ENCODE assay signal across 24 mouse cellular contexts in genomic region chr5:36737765-36738164, GRCm38 (mm10). TPM values are rescaled to one million over a fixed set of nuclear protein-coding genes. Genes with fewer than 3 reads are reported as not detected.
A peak's percentile ranks its signal among the peaks of the same experiment; 100 is the strongest.
DNase-seq lines count a peak whose midpoint lies in the region; ATAC-seq and TF ChIP-seq lines count a peak whose summit lies in the region.
"Had no signal": no experiment of that assay in that cellular context is flagged by ENCODE, and none has a peak within 500 bp of the region (broad histone marks: within the 10 kb centered on the region; RNA-seq: fewer than 3 reads in every experiment).

No protein-coding gene starts in this region.

- WGBS in liver, embryonic 12.5 days (ENCODE audit: insufficient replicate concordance) = 69% methylated on average over 4 of the region's 4 CpGs
- 78% methylated on average over 4 of the region's 4 CpGs for WGBS in liver, embryonic 15.5 days (ENCODE audit: insufficient replicate concordance)

- TF ChIP-seq CTCF in gastrocnemius, adult 2 months (IDR thresholded peaks at IDR 0.05) = no peak
- TF ChIP-seq CTCF in ES-Bruce4 (IDR thresholded peaks at IDR 0.05; ENCODE audit: low read depth, low read length) = no peak

- peaks cover 19% of the 10 kb centered on the region for H3K27me3 ChIP-seq in liver, embryonic 12.5 days (replicated peaks)
- no peaks in the 10 kb centered on the region for H3K27me3 ChIP-seq in ES-Bruce4 (ENCODE audit: control insufficient read depth, insufficient read depth, low read length, poor library complexity, severe bottlenecking)
- H3K27me3 ChIP-seq in liver, embryonic 15.5 days = no peaks in the 10 kb centered on the region
- H3K27me3 ChIP-seq: embryonic facial prominence, embryonic 13.5 days; heart, embryonic 15.5 days; hindbrain, embryonic 15.5 days; intestine, embryonic 15.5 days; limb, embryonic 12.5 days; midbrain, embryonic 15.5 days had no signal

- H3K27ac ChIP-seq in gastrocnemius, adult 2 months = peak overlapping the region; percentile 89
- peak overlapping the region; percentile 85 for H3K27ac ChIP-seq in liver, embryonic 12.5 days
- peak overlapping the region; percentile 62; the same call in 1 of the 2 replicates for H3K27ac ChIP-seq in ES-Bruce4 (ENCODE audit: insufficient read depth, low read length)
- peak overlapping the region; percentile 93 for H3K27ac ChIP-seq in liver, embryonic 15.5 days (replicated peaks)
- H3K27ac ChIP-seq: embryonic facial prominence, embryonic 13.5 days; forebrain, embryonic 12.5 days; heart, embryonic 15.5 days; intestine, embryonic 15.5 days; limb, embryonic 12.5 days; midbrain, embryonic 15.5 days had no signal

- ATAC-seq in liver, embryonic 12.5 days = no peak
- ATAC-seq in liver, embryonic 15.5 days (ENCODE audit: insufficient read depth) = no peak
- ATAC-seq in activated CD4-positive, CD25-positive, alpha-beta regulatory T cell, adult 4 months = no peak
- ATAC-seq: intestine, embryonic 15.5 days; midbrain, embryonic 15.5 days had no signal

- H3K9me3 ChIP-seq in liver, embryonic 12.5 days (replicated peaks) = no peaks in the 10 kb centered on the region
- no peaks in the 10 kb centered on the region for H3K9me3 ChIP-seq in ES-Bruce4 (replicated peaks; ENCODE audit: control insufficient read depth, insufficient read depth, low read length, poor library complexity, severe bottlenecking)
- no peaks in the 10 kb centered on the region for H3K9me3 ChIP-seq in liver, embryonic 15.5 days (replicated peaks)
- H3K9me3 ChIP-seq: embryonic facial prominence, embryonic 13.5 days; forebrain, embryonic 12.5 days; heart, embryonic 15.5 days; hindbrain, embryonic 15.5 days; intestine, embryonic 15.5 days; limb, embryonic 12.5 days; midbrain, embryonic 15.5 days had no signal

- intact Hi-C loops in gastrocnemius, adult 2 months (cut with DNase I) = loop anchor here (2.0 kb wide), 2 partner anchors 23 to 43 kb away; no protein-coding TSS in a partner anchor
- intact Hi-C loops in gastrocnemius, postnatal 36 days (cut with DNase I) = loop anchor here (2.0 kb wide), 1 partner anchor 135 kb away; no protein-coding TSS in a partner anchor

- peak; percentile 71; the same call in 1 of the 2 replicates for TF ChIP-seq EP300 in ES-Bruce4 (IDR thresholded peaks at IDR 0.05; ENCODE audit: insufficient read depth, low read depth, low read length)

- peaks cover 82% of the 10 kb centered on the region for H3K4me1 ChIP-seq in liver, embryonic 12.5 days
- no peaks in the 10 kb centered on the region for H3K4me1 ChIP-seq in ES-Bruce4 (ENCODE audit: control insufficient read depth, insufficient read depth, low read length)
- peaks cover 87% of the 10 kb centered on the region for H3K4me1 ChIP-seq in liver, embryonic 15.5 days (replicated peaks)
- H3K4me1 ChIP-seq: embryonic facial prominence, embryonic 13.5 days; forebrain, embryonic 12.5 days; limb, embryonic 12.5 days; midbrain, embryonic 15.5 days had no signal

- H3K4me3 ChIP-seq in gastrocnemius, adult 2 months = no peak overlapping the region
- no peak overlapping the region for H3K4me3 ChIP-seq in liver, embryonic 12.5 days
- no peak overlapping the region for H3K4me3 ChIP-seq in ES-Bruce4 (ENCODE audit: low read depth, low read length)
- H3K4me3 ChIP-seq in liver, embryonic 15.5 days (replicated peaks) = no peak overlapping the region
- H3K4me3 ChIP-seq: embryonic facial prominence, embryonic 13.5 days; forebrain, embryonic 12.5 days; heart, embryonic 15.5 days; hindbrain, embryonic 15.5 days; intestine, embryonic 15.5 days; limb, embryonic 12.5 days; midbrain, embryonic 15.5 days had no signal

- no peaks in the 10 kb centered on the region for H3K36me3 ChIP-seq in liver, embryonic 12.5 days
- no peaks in the 10 kb centered on the region for H3K36me3 ChIP-seq in ES-Bruce4 (ENCODE audit: control insufficient read depth, insufficient read depth, low read length, poor library complexity, severe bottlenecking)
- no peaks in the 10 kb centered on the region for H3K36me3 ChIP-seq in liver, embryonic 15.5 days (replicated peaks)
- H3K36me3 ChIP-seq: embryonic facial prominence, embryonic 13.5 days; forebrain, embryonic 12.5 days; heart, embryonic 15.5 days; hindbrain, embryonic 15.5 days; intestine, embryonic 15.5 days; limb, embryonic 12.5 days; midbrain, embryonic 15.5 days had no signal

- peak overlapping the region; percentile 60 for H3K9ac ChIP-seq in liver, embryonic 12.5 days
- no peak overlapping the region for H3K9ac ChIP-seq in ES-Bruce4 (ENCODE audit: low read depth, poor library complexity, severe bottlenecking)
- H3K9ac ChIP-seq in liver, embryonic 15.5 days = 0 out of 2 replicates have a peak overlapping the region, but pooled peaks have one; percentile 9
- H3K9ac ChIP-seq: embryonic facial prominence, embryonic 13.5 days; forebrain, embryonic 12.5 days; heart, embryonic 15.5 days; hindbrain, embryonic 15.5 days; intestine, embryonic 15.5 days; limb, embryonic 12.5 days; midbrain, embryonic 15.5 days had no signal

- no peak for DNase-seq in gastrocnemius, adult 2 months
- no peak for DNase-seq in gastrocnemius, postnatal 36 days
- DNase-seq in liver = no peak
- DNase-seq: adrenal gland, postnatal 25 days; cerebellum, postnatal 14 days; heart, adult 18-20 months; heart, postnatal 36 days; kidney, adult 8-10 months; kidney, postnatal 14 days; lung, adult 2 months; lung, postnatal 14 days; right cerebral cortex, postnatal 4 days; thymus, postnatal 14 days had no signal

- no peak for TF ChIP-seq POLR2A in ES-Bruce4 (IDR thresholded peaks at IDR 0.05; ENCODE audit: insufficient read depth, low read length)

- no peak overlapping the region for H3K4me2 ChIP-seq in liver, embryonic 12.5 days
- H3K4me2 ChIP-seq in liver, embryonic 15.5 days = peak overlapping the region; percentile 1; the same call in 1 of the 2 replicates
- H3K4me2 ChIP-seq: embryonic facial prominence, embryonic 13.5 days; forebrain, embryonic 12.5 days; heart, embryonic 15.5 days; hindbrain, embryonic 15.5 days; intestine, embryonic 15.5 days; limb, embryonic 12.5 days; midbrain, embryonic 15.5 days had no signal

RNA-seq across cellular contexts. Expression of gene Bloc1s4, which starts 10.7 kb away (rescaled TPM):
- total RNA-seq in gastrocnemius, adult 2 months (2021) = 10 to 100 TPM in 1 of 2 experiments, 1 to 10 TPM in 1; 9.1 to 11.0 TPM
- total RNA-seq in gastrocnemius, postnatal 36 days (2021) = 1 to 10 TPM; 6.7 to 7.8 TPM
- polyA plus RNA-seq in liver, embryonic 12.5 days (2016; fragmentation: Nextera tagmentation; extraction: Ambion mirVana) = 23.7 and 26.8 TPM in 2 replicates
- 8.6 and 9.7 TPM in 2 replicates for polyA plus RNA-seq in ES-Bruce4 (2011; ENCODE audit: insufficient read depth, insufficient read length, low read depth, missing spikeins)
- polyA plus RNA-seq in liver, embryonic 15.5 days (2015; fragmentation: Nextera tagmentation; extraction: Ambion mirVana) = 15.9 and 16.3 TPM in 2 replicates
- 1 to 10 TPM in 1 of 2 experiments, under 1 TPM in 1; 0.95 to 1.6 TPM for polyA plus RNA-seq in activated CD4-positive, CD25-positive, alpha-beta regulatory T cell, adult 4 months (2017; shearing (Covaris generic))

RNA-seq across cellular contexts. Expression of gene D5Ertd579e, which starts 41.9 kb away (rescaled TPM):
- 10 to 100 TPM; 86.4 to 98.1 TPM for total RNA-seq in gastrocnemius, adult 2 months (2021)
- 10 to 100 TPM; 70.4 to 74.0 TPM for total RNA-seq in gastrocnemius, postnatal 36 days (2021)
- 28.2 and 28.5 TPM in 2 replicates for polyA plus RNA-seq in liver, embryonic 12.5 days (2016; fragmentation: Nextera tagmentation; extraction: Ambion mirVana)
- polyA plus RNA-seq in ES-Bruce4 (2011; ENCODE audit: insufficient read depth, insufficient read length, low read depth, missing spikeins) = 44.1 and 44.8 TPM in 2 replicates
- 22.1 and 22.2 TPM in 2 replicates for polyA plus RNA-seq in liver, embryonic 15.5 days (2015; fragmentation: Nextera tagmentation; extraction: Ambion mirVana)
- polyA plus RNA-seq in activated CD4-positive, CD25-positive, alpha-beta regulatory T cell, adult 4 months (2017; shearing (Covaris generic)) = 10 to 100 TPM; 23.3 to 24.1 TPM

RNA-seq across cellular contexts. Expression of gene Mrfap1, which starts 58.8 kb away (rescaled TPM):
- total RNA-seq in gastrocnemius, adult 2 months (2021) = 100 to 1,000 TPM; 207 to 261 TPM
- total RNA-seq in gastrocnemius, postnatal 36 days (2021) = 100 to 1,000 TPM; 218 to 221 TPM
- 266 and 281 TPM in 2 replicates for polyA plus RNA-seq in liver, embryonic 12.5 days (2016; fragmentation: Nextera tagmentation; extraction: Ambion mirVana)
- 312 and 320 TPM in 2 replicates for polyA plus RNA-seq in ES-Bruce4 (2011; ENCODE audit: insufficient read depth, insufficient read length, low read depth, missing spikeins)
- 144 and 145 TPM in 2 replicates for polyA plus RNA-seq in liver, embryonic 15.5 days (2015; fragmentation: Nextera tagmentation; extraction: Ambion mirVana)
- 100 to 1,000 TPM in 1 of 2 experiments, 10 to 100 TPM in 1; 87.1 to 109 TPM for polyA plus RNA-seq in activated CD4-positive, CD25-positive, alpha-beta regulatory T cell, adult 4 months (2017; shearing (Covaris generic))
